ENCODE assay signal across 17 mouse cellular contexts in genomic region chr19:25037249-25037648, GRCm38 (mm10). TPM values are rescaled to one million over a fixed set of nuclear protein-coding genes. Genes with fewer than 3 reads are reported as not detected.
DNase-seq lines count a peak whose midpoint lies in the region; ATAC-seq and TF ChIP-seq lines count a peak whose summit lies in the region.
"Had no signal": no experiment of that assay in that cellular context is flagged by ENCODE, and none has a peak within 500 bp of the region (broad histone marks: within the 10 kb centered on the region; RNA-seq: fewer than 3 reads in every experiment).

No protein-coding gene starts in this region.

- WGBS in intestine, embryonic 16.5 days, result 73% methylated on average over 4 of the region's 4 CpGs
- 61% methylated on average over 4 of the region's 4 CpGs for whole genome bisulfite sequencing in lung, adult 2 months
- WGBS in forebrain, embryonic 16.5 days, result 87% methylated on average over 4 of the region's 4 CpGs

- ATAC-seq in intestine, embryonic 16.5 days, result peak; percentile 16; the same call in 1 of the 2 replicates
- no peak for ATAC-seq in forebrain, embryonic 16.5 days
- ATAC-seq: CD4-positive, CD25-positive, alpha-beta regulatory T cell, adult 4 months; forebrain, embryonic 13.5 days had no signal

- no peak overlapping the region for H3K27ac ChIP-seq in intestine, embryonic 16.5 days (ENCODE audit: low read length)
- H3K27ac ChIP-seq in forebrain, embryonic 16.5 days (ENCODE audit: low read length), result no peak overlapping the region
- H3K27ac ChIP-seq: forebrain, embryonic 13.5 days; heart, embryonic 13.5 days had no signal

- DNase-seq in kidney, adult 9 months, result peak; percentile 28
- peak; percentile 47 for DNase-seq in lung, adult 2 months
- peak; percentile 68 for DNase-seq in lung, postnatal 36 days
- no peak for DNase-seq in gastrocnemius, postnatal 25 days
- DNase-seq in T-cell, adult 2 months (ENCODE audit: low spot score), result no peak
- DNase-seq: cerebellum, adult 9-10 months; heart, postnatal 4 days; midbrain, embryonic 14.5 days; thymus, postnatal 14 days had no signal

- no peak for TF ChIP-seq POLR2A in lung, adult 2 months (IDR thresholded peaks at IDR 0.05; ENCODE audit: borderline replicate concordance, extremely low read depth, low read depth, low read length)

- no peak overlapping the region for H3K4me3 ChIP-seq in intestine, embryonic 16.5 days (ENCODE audit: low read length)
- no peak overlapping the region for H3K4me3 ChIP-seq in lung, adult 2 months (replicated peaks; ENCODE audit: extremely low read depth, low read depth, low read length)
- no peak overlapping the region for H3K4me3 ChIP-seq in forebrain, embryonic 16.5 days (replicated peaks; ENCODE audit: low read length)
- H3K4me3 ChIP-seq: forebrain, embryonic 13.5 days; heart, embryonic 13.5 days; myocyte had no signal

- H3K9ac ChIP-seq in intestine, embryonic 16.5 days (ENCODE audit: low read depth, low read length), result no peak overlapping the region
- H3K9ac ChIP-seq in forebrain, embryonic 16.5 days (replicated peaks; ENCODE audit: low read depth, low read length), result no peak overlapping the region
- H3K9ac ChIP-seq: forebrain, embryonic 13.5 days; heart, embryonic 13.5 days had no signal

- no peak for TF ChIP-seq CTCF in lung, adult 2 months (IDR thresholded peaks at IDR 0.05; ENCODE audit: insufficient read depth, low read length)

- no peaks in the 10 kb centered on the region for H3K9me3 ChIP-seq in intestine, embryonic 16.5 days (ENCODE audit: control insufficient read depth, low read length)
- no peaks in the 10 kb centered on the region for H3K9me3 ChIP-seq in forebrain, embryonic 16.5 days (ENCODE audit: control insufficient read depth, low read length)
- H3K9me3 ChIP-seq: forebrain, embryonic 13.5 days; heart, embryonic 13.5 days had no signal

- no peaks in the 10 kb centered on the region for H3K36me3 ChIP-seq in intestine, embryonic 16.5 days (ENCODE audit: control insufficient read depth, insufficient read depth, low read length)
- H3K36me3 ChIP-seq in forebrain, embryonic 16.5 days (ENCODE audit: control insufficient read depth, insufficient read depth), result no peaks in the 10 kb centered on the region
- H3K36me3 ChIP-seq: G1E; heart, embryonic 13.5 days had no signal

- H3K4me2 ChIP-seq in intestine, embryonic 16.5 days (ENCODE audit: low read depth, low read length), result no peak overlapping the region
- H3K4me2 ChIP-seq in forebrain, embryonic 16.5 days (ENCODE audit: low read length), result no peak overlapping the region
- H3K4me2 ChIP-seq: forebrain, embryonic 13.5 days; heart, embryonic 13.5 days; liver, embryonic 11.5 days had no signal

- H3K27me3 ChIP-seq in intestine, embryonic 16.5 days (replicated peaks; ENCODE audit: control insufficient read depth, insufficient read depth, low read length), result no peaks in the 10 kb centered on the region
- H3K27me3 ChIP-seq in forebrain, embryonic 16.5 days (replicated peaks; ENCODE audit: control insufficient read depth, insufficient read depth, low read length), result no peaks in the 10 kb centered on the region
- H3K27me3 ChIP-seq: forebrain, embryonic 13.5 days; heart, embryonic 13.5 days had no signal

- H3K4me1 ChIP-seq in intestine, embryonic 16.5 days (ENCODE audit: control insufficient read depth, insufficient read depth, low read length), result no peaks in the 10 kb centered on the region
- peaks cover 5% of the 10 kb centered on the region for H3K4me1 ChIP-seq in lung, adult 2 months (ENCODE audit: control insufficient read depth, insufficient read depth, low read length)
- no peaks in the 10 kb centered on the region for H3K4me1 ChIP-seq in forebrain, embryonic 16.5 days (replicated peaks; ENCODE audit: control insufficient read depth, insufficient read depth, low read length)
- H3K4me1 ChIP-seq: forebrain, embryonic 13.5 days had no signal

RNA-seq across cellular contexts. Expression of gene Dock8, which starts 37.9 kb away (rescaled TPM):
- 5.0 and 5.4 TPM in 2 replicates for polyA plus RNA-seq in intestine, embryonic 16.5 days (2015; fragmentation: Nextera tagmentation; extraction: Ambion mirVana)
- 19.8 and 25.1 TPM in 2 replicates for polyA plus RNA-seq in lung, adult 2 months (2012; rRNA removed)
- 1 to 10 TPM; 2.5 to 2.6 TPM for total RNA-seq in gastrocnemius, postnatal 25 days (2021)
- 0.56 and 1.4 TPM in 2 replicates for polyA plus RNA-seq in forebrain, embryonic 16.5 days (2015; fragmentation: Nextera tagmentation; extraction: Ambion mirVana)

Comparison
In these comparisons a context has a peak if more than half of its experiments do, and no peak if none do; other contexts are left out.
1. DNase-seq: peak in kidney, adult 9 months (single experiment), lung, adult 2 months (single experiment) and lung, postnatal 36 days (single experiment); none in gastrocnemius, postnatal 25 days (single experiment) and T-cell, adult 2 months (single experiment).